Mouse (Mus musculus) intestine, embryonic 16.5 days (tissue): Measurements from ENCODE around the gene Ccpg1. TPM values are rescaled to one million over a fixed set of nuclear protein-coding genes. Genes with fewer than 3 reads are reported as not detected.
A peak's percentile ranks its signal among the peaks of the same experiment; 100 is the strongest.

ENCODE experiments used
- ATAC-seq: fragments of 200-750 bp; cut with Nextera tagmentation; 2 replicates; pipeline ENCODE4 v1.8.0; 2017; ENCODE audit warnings: moderate TSS enrichment, moderate library complexity
- H3K27ac ChIP-seq: fragments of 300-500 bp; sonication (generic); 2 replicates; pipeline ENCODE4 v1.5.1; 2014; ENCODE audit warnings: mild to moderate bottlenecking, low read length
- H3K27me3 ChIP-seq: fragments of 300-500 bp; sonication (generic); replicated peaks from 2 replicates; pipeline ENCODE4 v1.6.1; 2014; ENCODE audit warnings: low read length, control low read depth, mixed read lengths; ENCODE audit not compliant: control insufficient read depth, insufficient read depth
- H3K36me3 ChIP-seq: fragments of 300-500 bp; sonication (generic); 2 replicates; pipeline ENCODE4 v1.6.1; 2014; ENCODE audit warnings: low read length, control low read depth; ENCODE audit not compliant: control insufficient read depth, insufficient read depth
- H3K4me1 ChIP-seq: fragments of 300-500 bp; sonication (generic); 2 replicates; pipeline ENCODE4 v1.6.1; 2014; ENCODE audit warnings: low read length, control low read depth, mixed read lengths; ENCODE audit not compliant: control insufficient read depth, insufficient read depth
- H3K4me2 ChIP-seq: fragments of 300-500 bp; sonication (generic); 2 replicates; pipeline ENCODE4 v1.6.1; 2014; ENCODE audit warnings: low read depth, low read length, control low read depth
- H3K4me3 ChIP-seq: fragments of 300-500 bp; sonication (generic); 2 replicates; pipeline ENCODE4 v1.5.1; 2014; ENCODE audit warnings: mild to moderate bottlenecking, low read length
- H3K9ac ChIP-seq: fragments of 300-500 bp; sonication (generic); 2 replicates; pipeline ENCODE4 v1.6.1; 2014; ENCODE audit warnings: low read depth, low read length
- H3K9me3 ChIP-seq: fragments of 300-500 bp; sonication (generic); 2 replicates; pipeline ENCODE4 v1.6.1; 2016; ENCODE audit warnings: low read length, control low read depth; ENCODE audit not compliant: control insufficient read depth
- WGBS: fragments of 180-500 bp; shearing (Covaris S2); extraction: QIAGEN DNeasy Blood & Tissue Kit; methylation state at CpG from one replicate; pipeline ENCODE4 v1.1.7; 2014; 5-methylcytosine and 5-hydroxymethylcytosine counted together
- polyA plus RNA-seq: library from polyadenylated mRNA; unstranded; fragments of >200 nt; fragmentation: Nextera tagmentation; extraction: Ambion mirVana; gene quantifications from 2 replicates; pipeline ENCODE4 v1.2.1, GENCODE M21; 2015

The Ccpg1 gene
- polyA plus RNA-seq, 1 experiment from 2014 or later, result 23.5 TPM

GRCm38 (mm10) chr9:72983066-72983465 is 2.2 kb upstream of the Ccpg1 start:
- no peaks in the 10 kb centered on the region for H3K27me3 ChIP-seq
- H3K9me3 ChIP-seq, result no peaks in the 10 kb centered on the region
- H3K4me1 ChIP-seq, result peaks cover 3% of the 10 kb centered on the region
- H3K4me2 ChIP-seq, result no peak overlapping the region
- H3K36me3 ChIP-seq, result no peaks in the 10 kb centered on the region
- no peak for ATAC-seq
- no peak overlapping the region for H3K9ac ChIP-seq
- 55% methylated on average over 2 of the region's 2 CpGs for WGBS
- H3K4me3 ChIP-seq, result no peak overlapping the region
- H3K27ac ChIP-seq, result no peak overlapping the region

- WGBS, result 73% methylated on average over 3 of the region's 3 CpGs
- H3K4me3 ChIP-seq, result no peak overlapping the region
- no peak overlapping the region for H3K4me2 ChIP-seq
- no peak for ATAC-seq
- H3K9me3 ChIP-seq, result no peaks in the 10 kb centered on the region
- no peak overlapping the region for H3K9ac ChIP-seq
- no peak overlapping the region for H3K27ac ChIP-seq
- no peaks in the 10 kb centered on the region for H3K27me3 ChIP-seq
- peaks cover 3% of the 10 kb centered on the region for H3K4me1 ChIP-seq
- no peaks in the 10 kb centered on the region for H3K36me3 ChIP-seq
Measured at GRCm38 (mm10) chr9:72987703-72988102, 2.5 kb downstream of the Ccpg1 start.

GRCm38 (mm10) chr9:72988706-72989105 is 3.5 kb downstream of the Ccpg1 start:
- no peaks in the 10 kb centered on the region for H3K9me3 ChIP-seq
- 83% methylated on average over 5 of the region's 5 CpGs for WGBS

GRCm38 (mm10) chr9:72991420-72991819 is 6.2 kb downstream of the Ccpg1 start:
- Histone ChIP-seq H3K36me3 (no peaks in the 10 kb centered on the region), H3K9ac (no peak overlapping the region), H3K4me1 (peaks cover 2% of the 10 kb centered on the region), H3K27ac (no peak overlapping the region), H3K4me3 (no peak overlapping the region), H3K9me3 (no peaks in the 10 kb centered on the region), H3K4me2 (no peak overlapping the region), H3K27me3 (no peaks in the 10 kb centered on the region)
- WGBS, result 96% methylated on average over 2 of the region's 2 CpGs
- no peak for ATAC-seq

More at GRCm38 (mm10) chr9:72988706-72989105, 3.5 kb downstream of the Ccpg1 start:
- ATAC-seq, result no peak
- Histone ChIP-seq H3K27me3 (no peaks in the 10 kb centered on the region), H3K4me1 (peaks cover 3% of the 10 kb centered on the region), H3K4me3 (no peak overlapping the region), H3K9ac (no peak overlapping the region), H3K36me3 (no peaks in the 10 kb centered on the region), H3K4me2 (no peak overlapping the region), H3K27ac (no peak overlapping the region)

GRCm38 (mm10) chr9:72992576-72992975 is 7.3 kb downstream of the Ccpg1 start:
- H3K27me3 ChIP-seq, result no peaks in the 10 kb centered on the region
- no peaks in the 10 kb centered on the region for H3K36me3 ChIP-seq
- ATAC-seq, result no peak
- H3K9ac ChIP-seq, result no peak overlapping the region
- H3K9me3 ChIP-seq, result no peaks in the 10 kb centered on the region
- H3K4me2 ChIP-seq, result no peak overlapping the region
- H3K4me3 ChIP-seq, result no peak overlapping the region
- 88% methylated on average over 5 of the region's 5 CpGs for WGBS
- no peak overlapping the region for H3K27ac ChIP-seq
- H3K4me1 ChIP-seq, result no peaks in the 10 kb centered on the region

- no peaks in the 10 kb centered on the region for H3K9me3 ChIP-seq
- H3K4me2 ChIP-seq, result no peak overlapping the region
- H3K27ac ChIP-seq, result no peak overlapping the region
- no peaks in the 10 kb centered on the region for H3K36me3 ChIP-seq
- no peak for ATAC-seq
- H3K4me3 ChIP-seq, result no peak overlapping the region
- no peak overlapping the region for H3K9ac ChIP-seq
- no peaks in the 10 kb centered on the region for H3K4me1 ChIP-seq
- H3K27me3 ChIP-seq, result no peaks in the 10 kb centered on the region
Measured at GRCm38 (mm10) chr9:72996167-72996566, 10.9 kb downstream of the Ccpg1 start.

GRCm38 (mm10) chr9:72996806-72997205 is 11.6 kb downstream of the Ccpg1 start:
- Histone ChIP-seq H3K4me2 (no peak overlapping the region), H3K27ac (no peak overlapping the region), H3K36me3 (no peaks in the 10 kb centered on the region), H3K9me3 (no peaks in the 10 kb centered on the region), H3K4me3 (no peak overlapping the region), H3K4me1 (no peaks in the 10 kb centered on the region), H3K9ac (no peak overlapping the region), H3K27me3 (no peaks in the 10 kb centered on the region)
- 73% methylated on average over 7 of the region's 7 CpGs for WGBS
- no peak for ATAC-seq

GRCm38 (mm10) chr9:73000487-73000886 is 15.3 kb downstream of the Ccpg1 start:
- no peaks in the 10 kb centered on the region for H3K36me3 ChIP-seq
- no peak overlapping the region for H3K9ac ChIP-seq
- no peak for ATAC-seq
- H3K4me2 ChIP-seq, result no peak overlapping the region
- H3K4me1 ChIP-seq, result no peaks in the 10 kb centered on the region
- no peaks in the 10 kb centered on the region for H3K9me3 ChIP-seq
- H3K4me3 ChIP-seq, result no peak overlapping the region
- no peak overlapping the region for H3K27ac ChIP-seq
- WGBS, result 66% methylated on average over 2 of the region's 2 CpGs
- no peaks in the 10 kb centered on the region for H3K27me3 ChIP-seq

GRCm38 (mm10) chr9:73001314-73002011 is 16.2 kb downstream of the Ccpg1 start:
- H3K4me2 ChIP-seq, result no peak overlapping the region
- no peaks in the 10 kb centered on the region for H3K9me3 ChIP-seq
- no peak overlapping the region for H3K27ac ChIP-seq
- H3K4me1 ChIP-seq, result no peaks in the 10 kb centered on the region
- ATAC-seq, result no peak
- H3K36me3 ChIP-seq, result no peaks in the 10 kb centered on the region
- no peaks in the 10 kb centered on the region for H3K27me3 ChIP-seq
- H3K9ac ChIP-seq, result no peak overlapping the region
- H3K4me3 ChIP-seq, result no peak overlapping the region
- WGBS, result 86% methylated on average over 13 of the region's 13 CpGs

GRCm38 (mm10) chr9:73002177-73002576 is 16.9 kb downstream of the Ccpg1 start:
- no peak overlapping the region for H3K27ac ChIP-seq
- H3K9me3 ChIP-seq, result no peaks in the 10 kb centered on the region
- H3K27me3 ChIP-seq, result no peaks in the 10 kb centered on the region
- WGBS, result 53% methylated on average over 3 of the region's 3 CpGs
- H3K4me1 ChIP-seq, result no peaks in the 10 kb centered on the region
- H3K4me2 ChIP-seq, result no peak overlapping the region
- ATAC-seq, result 0 out of 2 replicates have a peak, but pooled peaks have one; percentile 46
- no peak overlapping the region for H3K4me3 ChIP-seq
- H3K36me3 ChIP-seq, result no peaks in the 10 kb centered on the region
- no peak overlapping the region for H3K9ac ChIP-seq
